Mouse (Mus musculus): ENCODE data around the gene Hist1h4c.

The Hist1h4c gene

GRCm38 (mm10) chr13:23694956-23695355 is 3.3 kb downstream of the Hist1h4c start:
- no peak for DNase-seq

- DNase-seq, result no peak
These were observed 4.3 kb downstream of the Hist1h4c start for GRCm38 (mm10) chr13:23693856-23694440.

DNA sequence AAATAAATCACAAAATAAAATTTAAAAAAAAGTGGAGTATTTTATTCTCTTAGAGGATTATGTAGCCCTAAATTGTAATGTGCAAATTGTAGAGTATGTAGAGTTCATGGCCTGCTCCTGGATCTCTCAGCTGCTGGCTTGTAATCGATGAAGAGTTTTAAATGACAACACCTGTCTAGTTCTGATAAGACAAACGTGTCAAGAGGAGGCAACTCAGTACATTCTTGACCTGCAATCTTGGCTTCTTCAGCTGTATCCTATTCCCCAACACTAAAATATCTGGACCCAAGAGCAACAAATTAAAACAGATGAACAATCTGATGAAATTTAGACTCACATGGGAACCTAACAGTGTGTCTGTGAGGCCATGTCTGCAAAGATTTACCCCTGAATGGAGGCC is 8.8 kb downstream of the Hist1h4c start:
- no peak for DNase-seq

DNA sequence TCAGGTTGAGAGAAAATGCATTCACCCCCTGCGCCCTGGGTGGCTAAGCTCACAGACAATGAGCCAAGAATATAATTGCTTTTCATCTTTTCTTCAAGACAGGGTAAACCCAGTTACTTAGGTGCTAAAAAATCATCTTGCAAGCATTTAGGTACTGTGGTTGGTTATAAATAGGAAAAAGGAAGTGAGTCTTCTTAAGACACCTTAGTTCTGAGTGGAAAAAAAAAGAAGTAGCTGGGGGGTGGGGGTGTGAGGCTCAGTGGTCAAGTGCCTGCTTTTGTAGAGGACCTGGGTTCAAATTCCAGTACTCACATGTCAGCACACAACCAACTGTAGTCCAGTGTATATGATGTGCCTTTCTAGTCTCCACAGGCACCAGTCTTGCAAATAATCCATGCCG is 9.3 kb downstream of the Hist1h4c start:
- DNase-seq, result no peak

GRCm38 (mm10) chr13:23687907-23688306 is 10.3 kb downstream of the Hist1h4c start:
- DNase-seq, result no peak

DNA sequence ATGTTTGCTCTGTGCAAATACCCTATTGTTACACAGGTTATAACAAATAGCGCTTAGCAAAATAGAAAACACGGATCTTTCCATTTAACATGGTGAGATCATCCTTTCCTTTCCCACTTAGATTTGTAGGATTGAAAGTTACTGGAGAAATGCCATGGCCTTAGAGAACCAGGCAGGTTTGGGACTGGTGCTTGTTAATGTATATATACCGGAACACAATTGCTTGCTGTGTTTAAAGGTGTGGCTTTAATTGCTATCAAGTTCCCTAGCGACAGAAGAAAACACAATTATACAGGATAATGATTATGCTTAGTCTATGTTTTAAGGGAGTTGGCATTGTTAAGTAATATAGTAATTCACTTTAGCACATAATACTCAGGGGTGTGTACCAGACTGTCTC is 11.1 kb downstream of the Hist1h4c start:
- DNase-seq, result no peak

DNA sequence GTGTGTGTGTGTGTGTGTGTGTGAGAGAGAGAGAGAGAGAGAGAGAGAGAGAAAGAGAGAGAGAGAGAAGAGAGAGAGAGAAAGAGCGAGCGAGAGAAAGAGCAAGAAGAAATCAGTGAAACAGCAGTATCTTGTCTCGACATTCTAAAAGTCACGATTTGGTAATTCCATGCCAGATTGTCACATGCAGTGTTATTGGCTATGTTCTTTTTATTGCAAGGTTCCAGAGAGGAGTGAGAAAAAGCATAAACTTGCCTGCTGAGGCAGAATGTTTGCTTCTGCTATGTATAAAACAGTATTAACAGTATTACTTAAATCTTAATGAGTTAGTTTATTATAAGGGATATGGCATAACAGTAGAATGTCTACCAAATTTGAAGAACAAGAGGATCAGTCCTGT is 12.3 kb downstream of the Hist1h4c start:
- no peak for DNase-seq

DNA sequence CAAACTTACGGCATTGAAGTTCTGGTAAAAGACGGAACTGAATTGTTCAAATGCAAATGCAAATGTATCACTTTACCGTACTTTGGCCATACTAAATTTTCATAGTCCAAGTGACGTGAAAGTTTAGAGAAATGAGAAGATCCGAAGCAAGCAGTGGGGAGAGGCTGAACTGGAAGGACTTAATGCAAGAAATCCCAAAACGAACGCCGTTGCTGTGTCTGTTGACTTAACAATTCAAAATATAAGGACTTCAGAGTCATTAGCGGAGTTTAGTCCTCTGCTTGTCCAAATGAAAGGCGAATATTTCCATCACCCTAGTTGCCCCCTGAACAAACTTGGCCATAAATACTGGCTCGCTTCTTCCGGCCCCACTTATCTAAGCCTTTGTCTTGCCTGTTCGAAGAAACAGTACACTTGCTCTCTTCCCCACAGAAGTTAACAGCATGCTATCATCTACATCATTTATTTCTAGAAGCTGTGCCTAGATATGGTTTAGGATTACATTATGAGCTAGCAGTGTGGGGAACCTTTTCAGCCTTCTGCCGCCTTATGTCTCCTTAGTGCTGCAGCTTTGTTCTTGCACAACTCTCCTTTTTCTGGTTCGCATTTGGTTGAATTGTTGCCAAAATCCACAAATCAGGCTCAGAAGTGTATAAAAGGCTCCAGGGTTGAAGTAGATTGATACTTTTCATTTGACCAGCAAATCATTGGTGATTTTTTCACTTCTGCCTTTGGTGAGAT is 13.0 kb downstream of the Hist1h4c start:
- DNase-seq, result no peak

DNA sequence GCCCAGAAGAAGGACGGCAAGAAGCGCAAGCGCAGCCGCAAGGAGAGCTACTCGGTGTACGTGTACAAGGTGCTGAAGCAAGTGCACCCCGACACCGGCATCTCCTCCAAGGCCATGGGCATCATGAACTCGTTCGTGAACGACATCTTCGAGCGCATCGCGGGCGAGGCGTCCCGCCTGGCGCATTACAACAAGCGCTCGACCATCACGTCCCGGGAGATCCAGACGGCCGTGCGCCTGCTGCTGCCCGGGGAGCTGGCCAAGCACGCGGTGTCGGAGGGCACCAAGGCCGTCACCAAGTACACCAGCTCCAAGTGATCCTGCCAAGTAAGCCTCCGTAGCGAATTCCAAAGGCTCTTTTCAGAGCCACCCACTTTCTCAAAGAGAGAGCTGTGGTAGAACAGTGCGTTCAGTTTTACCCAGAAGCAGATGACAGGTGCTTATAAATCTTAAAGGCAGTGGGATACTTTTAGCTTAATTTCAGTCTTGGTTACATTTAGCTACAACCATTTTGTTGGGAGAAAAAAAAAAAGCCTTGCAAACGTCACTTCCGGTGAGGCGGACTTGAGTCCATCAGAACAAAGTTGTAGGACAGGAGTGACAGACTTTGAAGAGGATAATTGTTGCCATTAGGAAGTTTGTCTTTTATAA is 13.8 kb downstream of the Hist1h4c start:
- DNase-seq, result peak; percentile 50

DNA sequence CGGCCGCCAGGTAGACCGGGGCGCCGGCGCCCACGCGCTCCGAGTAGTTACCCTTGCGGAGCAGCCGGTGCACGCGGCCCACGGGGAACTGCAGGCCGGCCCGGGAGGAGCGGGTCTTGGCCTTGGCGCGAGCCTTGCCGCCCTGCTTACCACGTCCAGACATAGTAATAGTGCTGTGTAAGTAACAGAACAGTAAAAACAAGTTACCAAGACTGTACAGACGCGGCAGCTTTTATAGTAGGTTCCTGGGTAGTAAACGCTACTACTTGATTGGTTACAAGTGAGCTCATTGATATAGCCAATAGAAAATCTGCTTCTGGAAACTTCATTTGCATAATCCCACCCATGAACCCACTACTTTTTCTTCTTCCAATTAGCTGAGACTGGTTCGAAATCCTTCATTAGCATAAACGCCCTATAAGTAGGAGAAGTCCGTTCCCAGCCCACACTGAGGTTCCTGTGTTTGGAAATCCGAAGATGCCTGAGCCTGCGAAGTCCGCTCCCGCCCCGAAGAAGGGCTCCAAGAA is 14.4 kb downstream of the Hist1h4c start, which contains the start of the genes Hist1h2ac and Hist1h2bc:
Gene Hist1h2ac, minus strand, starts transcription at position 194 of the 527 bp plus-strand sequence.
Gene Hist1h2bc, plus strand, starts transcription at position 445 of the 527 bp plus-strand sequence.
- peak; percentile 97 for DNase-seq

DNA sequence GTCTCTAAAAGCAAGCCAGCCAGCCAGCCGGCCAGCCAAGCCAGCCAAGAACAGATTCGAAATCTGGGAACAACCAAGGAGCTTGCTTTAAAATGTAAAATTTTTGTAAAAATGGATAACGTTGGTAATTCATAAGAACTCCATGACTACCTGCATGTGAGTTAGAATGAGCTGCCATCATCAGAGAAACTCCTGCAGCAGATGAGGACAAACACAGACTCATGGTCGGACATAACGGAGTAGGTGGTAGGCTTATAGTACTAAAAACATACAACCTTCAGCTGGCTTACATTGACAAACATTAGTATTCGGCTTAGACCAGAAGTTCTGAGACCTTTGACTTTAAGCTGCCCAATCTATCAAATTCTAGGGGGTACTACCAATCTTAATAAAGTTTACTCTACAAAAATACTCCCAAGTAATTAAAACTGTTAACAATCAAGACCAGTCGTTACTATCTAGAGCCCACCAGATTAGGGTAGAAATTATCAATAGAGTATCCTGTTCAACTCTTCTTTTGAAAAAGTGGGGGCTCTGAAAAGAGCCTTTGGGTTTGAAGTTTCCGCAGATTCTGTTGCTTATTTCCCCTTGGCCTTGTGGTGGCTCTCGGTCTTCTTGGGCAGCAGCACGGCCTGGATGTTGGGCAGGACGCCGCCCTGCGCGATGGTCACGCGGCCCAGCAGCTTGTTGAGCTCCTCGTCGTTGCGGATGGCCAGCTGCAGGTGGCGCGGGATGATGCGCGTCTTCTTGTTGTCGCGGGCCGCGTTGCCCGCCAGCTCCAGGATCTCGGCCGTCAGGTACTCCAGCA is 15.1 kb downstream of the Hist1h4c start:
- peak; percentile 38 for DNase-seq

- DNase-seq, result no peak
These were observed 15.7 kb downstream of the Hist1h4c start for GRCm38 (mm10) chr13:23682623-23682946.

- DNase-seq, result no peak
These were observed 16.2 kb downstream of the Hist1h4c start for GRCm38 (mm10) chr13:23681990-23682582.

- no peak for DNase-seq
These were observed 35.7 kb downstream of the Hist1h4c start for GRCm38 (mm10) chr13:23662536-23662935.

- DNase-seq, result no peak
These were observed 38.5 kb downstream of the Hist1h4c start for GRCm38 (mm10) chr13:23659636-23660366.

Data from cerebellum, adult 9-10 months (tissue).